Mouse (Mus musculus) E14TG2a.4 (cell line): Measurements from ENCODE around the gene Foxq1.

Source experiments
- CTCF ChIP-seq: conservative IDR thresholded peaks from 2 replicates; pipeline ENCODE4 v1.5.1; 2014; ENCODE audit warnings: low read length
- NANOG ChIP-seq: IDR thresholded peaks from 2 replicates; pipeline ENCODE4 v1.6.1; 2014; ENCODE audit warnings: borderline replicate concordance, low read length, mixed read lengths
- POU5F1 ChIP-seq: IDR thresholded peaks from 2 replicates; pipeline ENCODE4 v1.6.1; 2014; ENCODE audit warnings: low read length, borderline replicate concordance

GRCm38 (mm10) chr13:31515261-31515660, 40.7 kb upstream of the Foxq1 start:
- TF ChIP-seq POU5F1 (no peak), CTCF (no peak), NANOG (no peak)
